Mouse (Mus musculus) skeletal muscle tissue, adult 2 months (tissue): Measurements from ENCODE around the gene Gm17482.
"Not testable (repeated sequence)": the region's sequence is repeated elsewhere in the genome, so short reads cannot be mapped to it uniquely, and the experiment has no call there.

ENCODE experiments used
- DNase-seq: peaks from one replicate; pipeline ENCODE4 v3.0.0-alpha.2; 2012; ENCODE audit warnings: low read depth, low spot score

Gene Gm17482

GRCm38 (mm10) chr6:115227043-115227442 lies at the start of gene Gm17482:
TSS of gene Gm17482 (plus strand) at chr6:115227343.
- DNase-seq = no peak

GRCm38 (mm10) chr6:115178826-115179225 lies 48.3 kb upstream of the Gm17482 start:
- peak; percentile 3 for DNase-seq

- no peak for DNase-seq
Observed at GRCm38 (mm10) chr6:115181094-115181493, 46.0 kb upstream of the Gm17482 start.

DNA sequence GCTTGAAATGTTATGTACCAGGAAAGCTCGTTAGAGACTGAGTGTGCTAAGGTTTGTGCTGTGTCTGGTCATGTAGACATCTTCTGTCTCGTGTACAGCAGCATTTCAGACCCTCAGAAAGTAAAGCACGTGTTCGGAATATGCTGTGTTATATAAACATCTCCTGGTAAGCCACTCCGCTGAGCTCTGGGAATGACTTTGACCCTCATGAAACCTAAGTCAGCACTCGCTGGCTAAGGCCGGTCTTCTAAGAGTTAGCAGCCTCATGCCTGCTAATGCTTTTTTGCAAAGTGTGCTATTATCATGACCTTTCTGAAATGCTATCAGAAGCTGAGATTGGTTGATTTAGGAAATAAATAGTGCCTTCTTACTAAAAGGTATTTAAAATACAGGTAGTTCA lies 36.0 kb upstream of the Gm17482 start:
- DNase-seq = no peak

DNA sequence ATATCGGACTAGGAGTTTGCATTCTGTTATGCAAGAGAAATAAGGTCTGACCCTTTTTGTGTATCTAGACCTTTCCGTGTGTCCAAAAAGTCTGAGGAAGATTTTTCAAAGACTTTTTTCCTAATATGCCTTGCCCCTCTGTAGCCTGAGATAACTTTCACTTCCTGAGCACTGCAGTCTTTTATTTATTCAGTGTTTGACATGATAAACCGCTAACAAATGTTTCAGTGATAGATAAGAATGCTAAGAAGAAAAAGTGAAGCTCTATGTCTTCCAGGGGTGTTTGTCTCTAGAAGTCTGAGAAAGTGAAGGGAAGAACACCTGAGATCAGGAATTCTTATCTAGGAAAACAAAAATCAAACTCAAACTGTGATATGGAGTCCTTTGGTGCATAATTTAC lies 26.4 kb upstream of the Gm17482 start:
- DNase-seq = no peak

DNA sequence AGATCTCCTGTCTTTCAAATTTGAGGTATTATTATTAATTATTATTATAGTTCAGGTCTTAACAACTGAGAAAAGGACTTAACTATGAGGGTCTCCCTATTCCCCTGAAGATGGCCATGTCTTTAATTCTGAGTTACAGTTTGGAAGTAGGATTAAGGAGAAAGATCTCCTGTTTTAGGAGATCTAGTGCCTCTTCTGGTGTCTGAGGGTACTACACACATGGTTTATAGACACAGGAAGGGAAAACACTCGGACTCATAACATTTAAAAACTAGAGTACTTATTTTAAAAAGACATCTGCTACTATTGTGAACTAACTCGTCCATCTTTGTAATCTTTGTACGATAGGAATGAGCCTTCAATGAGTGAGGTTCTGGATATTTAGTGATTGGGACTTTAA lies 24.1 kb upstream of the Gm17482 start:
- DNase-seq = no peak

- DNase-seq = no peak
Observed at GRCm38 (mm10) chr6:115210187-115210586, 17.0 kb upstream of the Gm17482 start.

- no peak for DNase-seq
Observed at GRCm38 (mm10) chr6:115210820-115211219, 16.3 kb upstream of the Gm17482 start.

DNA sequence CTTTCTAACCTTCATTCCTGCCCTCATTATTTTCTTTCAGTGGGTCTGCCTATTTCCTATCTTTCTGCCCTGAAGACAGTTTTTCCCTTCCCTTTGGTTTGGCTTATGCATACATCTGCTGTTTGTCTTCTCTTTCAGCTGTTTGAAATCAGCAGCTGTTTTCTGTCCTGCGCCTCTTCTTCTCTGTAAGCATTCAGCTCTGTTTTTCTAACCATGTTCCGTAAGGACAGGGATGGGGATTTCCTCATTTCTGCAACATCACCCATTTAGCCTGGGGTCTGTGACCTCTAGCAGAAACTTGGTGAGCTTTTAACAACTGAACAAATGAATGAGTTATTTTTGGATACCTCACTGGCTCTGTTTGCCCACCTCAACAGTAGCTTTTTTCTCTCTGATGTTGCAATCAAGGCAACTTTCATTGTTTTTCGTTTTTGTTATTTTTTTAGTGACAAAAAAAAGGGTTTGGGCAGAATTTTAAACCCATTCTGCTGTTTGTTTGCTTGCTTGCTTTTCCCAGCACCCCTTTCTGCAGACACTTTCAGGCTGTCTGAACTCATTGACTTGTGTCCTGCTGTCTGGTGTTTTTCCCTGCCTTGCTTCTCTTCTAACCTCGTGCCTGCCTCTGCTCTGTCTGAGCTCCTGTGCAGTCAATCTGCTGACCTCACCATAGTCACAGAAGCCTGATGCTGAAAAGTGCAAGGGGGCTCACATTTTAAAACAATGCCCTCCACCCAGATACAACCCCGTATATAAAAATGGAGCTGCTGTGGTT lies 14.8 kb upstream of the Gm17482 start:
- DNase-seq = no peak

- no peak for DNase-seq
Observed at GRCm38 (mm10) chr6:115213129-115213528, 14.0 kb upstream of the Gm17482 start.

- DNase-seq = no peak
Observed at GRCm38 (mm10) chr6:115221215-115221641, 5.9 kb upstream of the Gm17482 start.

DNA sequence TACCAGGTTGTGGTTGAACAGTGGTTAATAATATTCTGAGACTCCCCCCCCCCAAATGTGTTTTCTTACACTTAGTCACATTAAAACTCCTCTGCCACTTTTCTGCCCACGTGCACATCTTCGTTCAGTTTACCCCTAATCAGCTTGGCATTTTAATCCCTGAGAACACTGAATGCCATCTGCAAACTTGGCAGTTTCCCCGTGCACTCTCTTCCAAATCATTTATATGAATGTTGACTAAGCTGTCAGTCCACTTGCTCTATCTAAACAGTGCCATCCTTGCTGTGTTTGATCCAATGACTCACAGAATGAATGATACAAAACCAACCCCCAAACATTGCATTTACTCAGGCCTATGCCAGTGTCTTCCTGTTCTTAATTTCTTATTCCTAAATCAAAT lies 1.6 kb upstream of the Gm17482 start:
- no peak for DNase-seq

- peak; percentile 58 for DNase-seq
Observed at GRCm38 (mm10) chr6:115227529-115227928, 386 bp downstream of the Gm17482 start.

GRCm38 (mm10) chr6:115230557-115230956 lies 3.4 kb downstream of the Gm17482 start:
- no peak for DNase-seq

DNA sequence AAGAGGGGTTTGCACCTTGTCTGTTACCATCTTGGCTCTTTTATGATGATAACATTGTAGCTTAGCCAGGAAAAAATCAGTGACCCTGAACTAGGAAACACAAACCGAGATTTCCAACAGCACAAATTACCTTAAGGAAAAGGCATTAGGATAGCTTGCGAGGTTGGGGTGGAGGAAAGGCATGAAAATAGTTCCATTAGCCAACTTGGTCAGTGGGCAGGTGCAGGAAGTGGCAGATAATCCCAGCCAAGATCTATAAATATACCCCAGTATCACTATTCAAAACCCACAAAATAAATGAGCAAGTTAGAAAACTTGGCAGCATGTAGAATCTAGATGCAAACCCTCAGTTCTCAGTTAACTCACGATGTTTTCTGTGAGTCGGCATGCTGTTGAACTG lies 4.7 kb downstream of the Gm17482 start:
- DNase-seq = peak; percentile 21

DNA sequence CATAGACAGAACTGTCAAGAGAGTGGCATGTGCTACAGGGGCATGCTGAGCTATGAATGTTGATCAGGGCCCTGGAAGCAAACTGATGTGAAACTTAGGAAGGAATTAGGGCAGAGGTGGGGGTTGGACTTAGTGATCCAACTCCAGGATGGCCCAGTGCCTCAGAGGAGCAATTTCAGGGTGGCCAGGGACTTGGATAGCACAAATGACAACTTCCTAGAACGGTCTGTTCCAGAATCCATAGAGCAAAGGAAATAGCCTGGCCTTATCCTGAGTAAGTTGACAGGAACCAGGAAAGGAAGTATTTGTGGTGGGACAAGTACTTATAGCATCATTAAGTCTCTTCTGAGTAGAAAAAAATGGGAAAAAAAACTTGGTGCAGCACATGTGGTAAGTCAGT lies 5.4 kb downstream of the Gm17482 start:
- DNase-seq = peak; percentile 58

DNA sequence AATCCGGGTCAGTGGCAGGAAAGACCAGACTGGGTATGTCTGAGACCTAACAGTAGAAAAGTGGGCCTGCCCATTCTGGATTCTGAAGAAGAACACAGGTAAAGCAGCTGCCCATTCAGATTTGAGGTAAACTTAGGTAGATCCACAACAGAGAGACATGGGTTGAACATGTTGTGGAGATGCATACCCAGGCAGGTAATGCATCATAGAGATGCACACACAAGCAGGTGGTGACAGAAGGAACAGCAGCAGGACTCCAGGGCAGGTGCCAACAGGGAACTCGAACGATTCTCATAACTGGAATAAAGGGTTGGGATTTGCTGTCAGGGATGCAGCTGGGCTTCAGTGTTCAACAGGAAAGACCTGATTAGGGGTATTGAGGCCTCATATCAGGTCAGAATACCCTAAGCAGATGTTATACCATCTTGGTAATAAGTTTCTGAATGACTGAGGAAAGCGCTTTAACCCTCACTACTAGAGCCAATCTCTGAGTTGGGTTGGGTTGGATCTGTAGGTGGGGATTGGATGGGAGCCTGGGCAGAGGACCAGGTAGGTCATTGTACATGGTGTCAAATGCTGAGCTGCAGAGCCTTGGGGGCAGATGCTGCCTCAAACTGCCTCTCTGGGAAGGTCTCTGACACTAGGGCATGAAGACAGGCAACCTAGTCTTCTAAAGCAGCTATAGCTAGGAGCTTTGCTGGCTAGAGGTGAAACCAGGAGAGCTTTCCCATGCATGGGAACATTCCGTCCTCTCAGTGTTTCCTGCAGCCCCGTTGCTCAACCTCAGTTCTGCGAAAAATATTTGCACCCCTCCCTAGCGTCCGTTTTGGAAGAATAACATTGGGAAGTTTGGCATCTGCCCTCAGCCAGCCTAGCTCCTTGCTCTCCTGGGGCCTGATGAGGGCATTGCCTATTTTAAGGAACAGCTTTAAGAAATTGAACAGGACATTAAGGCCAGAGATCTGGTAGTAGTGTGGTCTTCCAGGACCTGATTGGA lies 11.2 kb downstream of the Gm17482 start:
- DNase-seq = peak; percentile 72

- DNase-seq = peak; percentile 28
Observed at GRCm38 (mm10) chr6:115239335-115239734, 12.2 kb downstream of the Gm17482 start.

DNA sequence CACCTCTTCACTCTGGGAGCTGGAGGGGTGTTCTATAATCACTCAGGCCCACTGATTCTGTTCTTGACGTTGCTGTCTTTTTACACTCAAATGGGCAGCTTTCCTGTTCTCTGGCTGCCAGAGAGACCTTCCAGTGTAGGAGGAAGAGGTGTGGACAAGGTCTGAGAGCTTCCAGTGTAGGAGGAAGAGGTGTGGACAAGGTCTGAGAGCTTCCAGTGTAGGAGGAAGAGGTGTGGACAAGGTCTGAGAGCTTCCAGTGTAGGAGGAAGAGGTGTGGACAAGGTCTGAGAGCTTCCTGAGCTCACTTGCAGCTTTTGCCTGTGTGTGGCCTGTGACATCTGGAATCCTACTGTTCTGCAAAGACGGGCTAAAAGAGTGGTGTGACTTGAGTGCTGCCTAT lies 13.3 kb downstream of the Gm17482 start:
- DNase-seq = not testable (repeated sequence)

DNA sequence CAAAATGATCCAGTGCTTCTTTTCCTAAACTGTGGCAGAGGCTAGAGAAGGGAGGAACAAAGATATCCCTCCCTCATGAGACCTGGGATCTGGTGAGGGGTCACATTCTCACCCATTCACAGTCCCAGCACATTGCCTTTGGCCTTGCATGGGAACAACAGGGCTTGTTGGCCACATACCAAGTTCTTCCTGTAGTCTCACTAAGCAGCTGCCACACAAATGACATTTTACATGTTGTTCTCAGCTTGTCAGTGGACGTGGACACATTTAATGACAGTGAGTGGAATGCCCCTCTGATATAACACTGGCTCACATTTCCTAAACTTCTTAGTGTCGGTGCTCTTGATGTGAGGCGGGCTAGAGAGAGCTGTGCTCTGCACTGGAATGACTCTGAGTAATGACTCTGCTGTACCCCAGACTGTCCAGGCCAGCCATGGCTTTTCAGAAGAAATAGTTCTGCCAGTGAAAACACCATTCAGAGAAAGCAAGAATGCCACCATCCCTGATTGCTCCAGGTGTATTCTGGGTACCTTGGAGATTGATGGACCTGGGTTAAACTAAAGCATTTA lies 14.1 kb downstream of the Gm17482 start:
- DNase-seq = no peak

DNA sequence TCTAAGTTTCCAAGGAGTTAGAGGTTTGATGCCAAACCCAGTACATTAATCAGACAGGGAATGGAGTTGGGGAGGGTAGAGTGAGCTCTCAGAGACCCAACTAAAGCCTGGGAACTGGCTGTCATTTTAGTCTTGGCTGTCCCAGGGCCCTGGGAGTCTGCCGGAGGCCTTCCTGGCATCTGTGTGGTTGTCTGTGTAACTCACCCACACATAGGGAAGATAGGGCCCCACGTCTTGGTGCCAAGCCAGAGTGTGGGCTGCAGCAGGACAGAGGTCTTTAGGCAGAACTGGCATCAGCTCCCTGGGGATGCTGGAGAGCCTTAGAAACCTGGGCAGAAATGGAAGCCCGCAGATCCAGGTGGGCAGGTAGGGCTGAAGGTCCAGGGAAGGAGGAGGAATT lies 14.8 kb downstream of the Gm17482 start:
- no peak for DNase-seq

DNA sequence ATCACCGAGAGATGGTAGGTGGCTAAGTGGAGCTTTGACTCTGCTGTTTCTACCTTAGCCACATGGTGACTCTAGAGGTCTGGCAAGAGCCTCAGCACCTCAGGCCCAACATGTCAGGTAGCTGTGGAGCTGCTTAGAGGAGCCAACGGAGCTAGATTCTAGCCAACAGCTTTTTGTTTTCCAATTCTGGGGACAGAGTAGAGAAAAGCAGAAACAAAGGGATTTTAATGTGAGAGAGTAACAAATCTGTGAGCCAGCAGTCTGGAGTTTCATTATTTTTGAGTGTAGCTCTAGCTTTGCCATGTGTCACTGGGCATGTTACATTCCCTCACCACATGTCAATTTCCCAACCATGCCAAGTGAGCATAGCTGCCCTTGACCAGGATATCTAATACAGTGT lies 17.1 kb downstream of the Gm17482 start:
- no peak for DNase-seq
